Mouse (Mus musculus) left cerebral cortex, postnatal 25 days (tissue): ENCODE results near the gene Unc93a. TPM values are rescaled to one million over a fixed set of nuclear protein-coding genes. Genes with fewer than 3 reads are reported as not detected.
"Not testable (repeated sequence)": the region's sequence is repeated elsewhere in the genome, so short reads cannot be mapped to it uniquely, and the experiment has no call there.

Experiments used
- DNase-seq, 2 experiments: peaks; one replicate each; pipeline ENCODE4 v3.0.0; 2022; ENCODE audit warnings: low spot score in 2 of 2, mixed read lengths in 1 of 2
- intact Hi-C: fragments of 180-260 bp; cut with DNase I; formaldehyde crosslinking; loops from one replicate; pipeline ENCODE4 v1.15.1; 2025
- total RNA-seq, 2 experiments: library from RNA; stranded (reverse); gene quantifications; 2 replicates each; pipeline ENCODE4 v1.2.3; 2021

Unc93a gene
- under 1 TPM in 1 of 2 experiments, not detected in 1; 0.14 TPM for total RNA-seq

GRCm38 (mm10) chr17:13131710-13132109 is at the start of gene Unc93a:
Unc93a (minus strand) TSS chr17:13131810.
- intact Hi-C loops, DNase-seq: not testable (repeated sequence)

DNA sequence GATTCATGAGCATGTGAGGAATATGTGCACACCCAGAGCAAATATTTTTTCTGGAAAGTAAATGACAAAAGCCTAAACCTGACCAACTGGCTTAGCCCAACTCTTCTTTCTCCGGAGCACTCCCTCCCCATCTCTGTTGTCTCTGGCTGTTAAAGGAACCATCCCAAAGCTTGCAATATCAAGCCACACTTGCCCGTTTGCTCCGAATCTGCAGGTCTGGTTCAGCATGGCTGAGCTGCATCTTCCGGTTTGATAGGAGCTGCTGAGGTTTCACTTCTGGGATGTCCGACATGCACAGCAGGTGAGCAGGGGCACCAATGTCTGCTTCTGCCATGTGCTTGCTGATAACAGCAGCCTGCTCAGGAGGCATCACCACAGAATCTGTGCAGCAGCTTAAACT is 48.9 kb upstream of the Unc93a start:
- DNase-seq, intact Hi-C loops: not testable (repeated sequence)

DNA sequence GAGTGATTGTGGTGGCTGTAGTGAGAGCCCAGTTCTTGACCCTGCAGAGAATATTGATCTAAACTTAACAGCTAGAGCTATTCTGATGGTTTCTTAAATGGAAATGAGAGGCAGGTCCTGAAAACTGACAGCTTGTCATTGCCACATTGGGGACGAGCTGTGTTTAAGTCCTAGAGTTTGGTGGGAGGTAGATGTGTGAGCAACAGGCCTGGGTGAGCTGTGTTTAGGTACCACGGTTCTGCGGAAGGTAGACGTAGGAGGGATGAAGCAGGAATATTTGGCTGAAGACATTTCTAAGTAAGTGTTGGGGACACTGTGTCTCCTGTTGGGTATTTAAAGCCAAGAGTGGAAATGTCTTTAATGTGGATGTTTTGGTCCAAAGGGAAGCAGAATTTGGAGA is 47.4 kb upstream of the Unc93a start:
- intact Hi-C loops, DNase-seq: not testable (repeated sequence)

- intact Hi-C loops, DNase-seq: not testable (repeated sequence)
These were observed 46.2 kb upstream of the Unc93a start for GRCm38 (mm10) chr17:13177796-13178195.

GRCm38 (mm10) chr17:13175609-13176008 is 44.0 kb upstream of the Unc93a start:
- DNase-seq, intact Hi-C loops: not testable (repeated sequence)

DNA sequence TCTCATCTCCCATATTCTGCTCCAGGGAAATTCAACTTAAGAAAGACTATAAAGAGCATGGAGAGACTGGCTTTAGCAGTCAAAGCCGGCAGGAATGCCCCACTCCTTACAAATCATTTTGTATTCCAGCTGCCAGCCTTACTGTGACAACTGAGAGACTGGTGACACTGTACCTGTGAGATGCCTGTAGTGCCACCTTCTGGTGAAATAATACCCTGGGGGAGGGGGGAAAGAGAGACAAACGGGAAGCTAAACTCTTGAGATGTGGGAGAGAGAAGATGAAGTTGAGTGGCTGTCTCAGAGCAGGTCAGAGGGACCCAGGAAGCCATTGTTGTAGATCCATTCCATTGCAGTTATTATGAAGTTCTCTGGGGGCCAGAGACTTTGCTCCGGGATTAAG is 42.4 kb upstream of the Unc93a start:
- DNase-seq, intact Hi-C loops: not testable (repeated sequence)

DNA sequence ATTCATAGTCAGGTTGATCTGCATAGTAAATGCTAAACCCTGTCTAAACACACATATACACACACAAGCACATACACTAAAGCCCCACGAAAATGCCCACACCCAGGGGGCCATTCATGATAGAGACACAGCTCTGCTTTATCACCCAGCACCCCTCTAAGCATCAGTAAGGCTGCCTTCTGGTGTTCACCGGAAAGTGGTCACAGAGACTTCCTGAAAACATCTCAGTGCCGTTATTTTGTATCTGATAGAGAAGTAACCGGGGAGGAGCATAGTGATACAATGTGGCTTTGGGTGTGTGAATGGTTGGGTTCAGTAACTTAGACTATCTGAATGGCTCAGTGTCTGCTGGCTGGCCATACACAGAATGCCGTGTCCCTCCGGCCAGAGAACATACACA is 42.0 kb upstream of the Unc93a start:
- intact Hi-C loops, DNase-seq: not testable (repeated sequence)

GRCm38 (mm10) chr17:13146128-13146527 is 14.5 kb upstream of the Unc93a start:
- intact Hi-C loops, DNase-seq: not testable (repeated sequence)

DNA sequence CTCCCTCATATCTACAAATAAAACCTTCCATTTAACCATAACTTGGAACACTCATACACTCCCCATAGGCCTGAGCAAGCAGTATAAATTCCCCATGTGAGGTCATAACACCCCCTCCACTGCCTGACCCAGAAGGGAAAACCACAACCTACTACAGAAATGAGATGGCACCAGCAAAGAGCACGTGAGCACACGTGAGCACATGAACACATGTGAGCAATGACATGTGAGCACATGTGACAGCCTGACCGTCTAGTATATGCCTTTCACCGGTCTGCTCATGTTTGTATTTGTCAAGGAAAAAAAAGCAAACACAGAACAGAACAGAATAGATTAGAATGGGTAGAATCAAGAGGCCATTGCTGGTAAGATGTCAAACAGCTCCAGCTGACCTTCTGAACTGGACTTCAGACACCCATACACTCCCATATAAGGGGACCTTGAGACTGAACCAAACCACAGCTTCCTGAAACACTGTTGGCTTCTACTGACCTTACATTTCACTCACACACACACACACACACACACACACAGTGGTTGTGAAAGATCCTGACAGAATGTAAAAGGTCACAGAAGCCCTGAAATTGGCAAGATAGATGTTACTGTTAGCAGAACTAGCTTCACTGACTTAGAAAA is 13.1 kb upstream of the Unc93a start:
- intact Hi-C loops, DNase-seq: not testable (repeated sequence)

GRCm38 (mm10) chr17:13142665-13143064 is 11.1 kb upstream of the Unc93a start:
- intact Hi-C loops, DNase-seq: not testable (repeated sequence)

- peak in 1 of 2 experiments; percentile 14 for DNase-seq
- intact Hi-C loops = not testable (repeated sequence)
These were observed 3.7 kb upstream of the Unc93a start for GRCm38 (mm10) chr17:13135356-13135755.

GRCm38 (mm10) chr17:13132352-13132751 is 742 bp upstream of the Unc93a start:
- DNase-seq, intact Hi-C loops: not testable (repeated sequence)

- DNase-seq, intact Hi-C loops: not testable (repeated sequence)
These were observed 1.7 kb downstream of the Unc93a start for GRCm38 (mm10) chr17:13129737-13130465.

DNA sequence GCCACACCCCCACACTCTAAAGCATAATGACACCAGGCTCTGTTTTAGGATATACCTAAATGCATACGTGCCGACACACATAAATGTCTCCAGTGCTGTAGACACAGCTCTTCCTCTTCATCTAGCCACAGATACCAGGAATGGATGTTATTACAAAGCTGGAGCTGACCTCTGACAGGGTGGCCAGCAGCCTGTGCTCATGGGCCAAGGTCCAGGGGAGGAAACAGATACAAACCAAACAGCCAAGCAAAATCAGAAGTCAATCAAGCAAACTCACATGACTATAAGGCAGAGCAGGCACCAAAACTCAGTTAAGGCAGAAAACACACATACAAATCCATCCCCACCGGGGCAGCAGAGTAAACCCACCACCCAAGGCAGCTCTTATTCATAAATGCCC is 2.3 kb downstream of the Unc93a start:
- DNase-seq, intact Hi-C loops: not testable (repeated sequence)

DNA sequence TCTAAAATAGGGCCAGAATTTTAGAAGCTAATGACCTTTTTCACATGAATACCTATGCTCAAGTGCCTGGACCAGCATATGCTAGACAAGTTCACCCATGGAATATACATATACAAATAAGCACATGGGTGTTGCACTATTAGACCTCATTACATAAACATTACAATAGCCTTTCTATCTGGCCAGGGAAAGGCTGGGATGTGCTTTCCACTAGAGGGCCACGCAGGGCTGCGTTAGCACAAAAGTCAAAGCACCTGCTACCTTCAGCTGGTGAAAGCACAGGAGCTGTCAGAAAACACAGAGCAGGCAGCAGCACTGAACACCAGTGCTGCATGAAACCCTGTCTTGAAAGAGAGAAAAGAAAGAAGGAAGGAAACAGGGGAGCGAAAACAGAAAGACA is 7.4 kb downstream of the Unc93a start:
- DNase-seq, intact Hi-C loops: not testable (repeated sequence)

GRCm38 (mm10) chr17:13123308-13124038 is 8.1 kb downstream of the Unc93a start:
- DNase-seq, intact Hi-C loops: not testable (repeated sequence)

DNA sequence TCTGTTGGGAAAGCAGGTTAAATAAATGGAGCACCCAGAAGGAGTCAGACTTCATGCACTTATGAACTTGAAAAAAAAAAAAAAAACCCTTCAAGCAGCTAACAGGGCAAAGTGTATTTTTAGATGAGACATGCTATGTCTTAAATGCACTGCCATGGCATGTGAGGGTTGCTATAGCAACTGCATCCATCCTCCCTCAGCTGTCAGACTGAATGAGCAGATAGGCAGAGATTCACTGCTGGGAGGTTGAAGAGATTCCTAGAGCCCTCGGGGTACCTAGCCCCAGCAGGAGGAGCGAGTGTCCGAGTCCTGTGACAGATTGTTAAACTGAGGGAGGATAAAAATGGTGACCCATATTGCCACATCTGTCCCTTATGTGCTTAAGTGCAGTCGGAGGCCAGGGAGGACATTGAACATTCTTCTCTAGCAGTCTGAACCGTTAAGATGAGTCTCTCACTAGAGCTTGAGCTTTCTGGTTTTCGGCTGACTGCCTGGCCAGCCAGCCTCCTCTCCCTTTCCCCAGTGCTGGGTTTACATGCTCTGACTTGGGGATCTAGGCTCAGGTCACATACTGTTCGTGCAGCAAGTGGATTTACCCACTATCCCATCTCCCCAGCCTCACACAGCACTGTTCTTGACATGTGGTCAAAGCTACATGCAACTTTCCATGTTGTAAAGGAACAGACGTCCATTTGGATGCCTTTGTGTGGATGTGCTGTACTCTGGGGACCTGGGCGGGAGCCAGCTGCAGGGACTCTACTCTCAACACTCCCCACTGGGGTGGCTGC is 18.9 kb downstream of the Unc93a start:
- intact Hi-C loops, DNase-seq: not testable (repeated sequence)

- intact Hi-C loops = not testable (repeated sequence)
- peak in 1 of 2 experiments; percentile 49 for DNase-seq
These were observed 25.0 kb downstream of the Unc93a start for GRCm38 (mm10) chr17:13106563-13106962.

DNA sequence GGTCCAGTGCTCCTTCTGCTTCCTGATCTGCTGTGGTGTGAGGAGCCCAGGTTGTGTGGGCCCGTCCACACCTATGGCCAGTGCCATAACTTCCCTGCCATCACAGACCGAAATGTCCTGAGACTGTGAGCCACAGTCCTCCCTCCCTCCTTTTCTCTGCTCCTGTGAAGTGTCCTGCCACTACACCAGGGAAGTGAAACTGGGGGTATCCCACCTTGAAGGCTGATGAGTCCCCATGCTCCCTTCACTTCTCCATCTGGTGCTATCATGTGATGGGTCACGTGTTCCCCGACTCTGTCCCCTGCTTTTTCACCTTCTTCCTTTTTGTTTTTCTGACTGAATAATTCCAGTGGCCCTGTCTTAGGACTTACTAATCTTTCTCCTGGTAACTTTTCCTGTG is 38.6 kb downstream of the Unc93a start:
- DNase-seq, intact Hi-C loops: not testable (repeated sequence)
